Mouse (Mus musculus): ENCODE measurements around the gene Picalm.

The Picalm gene

DNA sequence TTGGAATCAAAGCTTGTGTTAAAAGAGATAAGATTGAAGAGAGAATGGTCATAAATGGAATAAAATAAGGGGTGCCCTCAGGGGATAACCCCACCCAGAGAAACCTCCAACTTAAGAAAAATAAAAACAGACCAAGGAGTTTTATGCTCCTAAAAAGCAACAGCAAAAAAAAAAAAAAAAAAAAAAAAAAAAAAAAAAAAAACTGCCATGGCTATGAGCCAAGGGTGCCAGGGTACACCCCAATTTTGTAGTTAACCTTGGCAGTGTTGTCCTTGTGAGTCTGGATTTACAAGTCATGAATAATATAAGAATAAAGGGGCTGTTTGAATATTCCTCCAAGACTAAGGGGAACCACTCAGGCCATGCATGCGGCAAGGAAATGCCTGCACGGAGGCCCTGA lies 13.9 kb upstream of the Picalm start:
- no peak for DNase-seq (ENCODE audit: low read depth, low spot score)
- H3K36me3 ChIP-seq (ENCODE audit: control insufficient read depth, insufficient read depth, low read length, poor library complexity, severe bottlenecking): no peaks in the 10 kb centered on the region
- no peaks in the 10 kb centered on the region for H3K27me3 ChIP-seq (ENCODE audit: control insufficient read depth, insufficient read depth, low read length, poor library complexity, severe bottlenecking)

DNA sequence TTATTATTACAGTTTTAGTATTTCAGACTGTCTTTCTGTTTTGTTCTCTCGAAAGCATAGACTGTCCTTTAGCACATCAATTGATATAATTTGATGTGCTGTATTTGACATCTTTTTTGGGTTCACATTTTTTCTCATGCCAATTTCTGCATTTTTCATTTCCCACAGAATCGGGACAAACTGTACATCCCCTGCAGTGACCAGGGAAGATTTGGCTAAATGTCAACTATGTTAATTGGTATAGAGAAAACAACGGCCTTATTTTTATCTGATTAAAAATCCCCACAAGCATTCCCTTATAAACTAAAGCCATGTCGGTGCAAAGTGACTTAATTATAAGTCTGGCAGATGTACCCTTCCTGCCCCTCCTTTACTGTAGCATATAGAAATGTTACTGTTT lies 9.9 kb upstream of the Picalm start:
- no peak for DNase-seq (ENCODE audit: low read depth, low spot score)
- no peaks in the 10 kb centered on the region for H3K36me3 ChIP-seq (ENCODE audit: control insufficient read depth, insufficient read depth, low read length, poor library complexity, severe bottlenecking)
- H3K27me3 ChIP-seq (ENCODE audit: control insufficient read depth, insufficient read depth, low read length, poor library complexity, severe bottlenecking): no peaks in the 10 kb centered on the region

DNA sequence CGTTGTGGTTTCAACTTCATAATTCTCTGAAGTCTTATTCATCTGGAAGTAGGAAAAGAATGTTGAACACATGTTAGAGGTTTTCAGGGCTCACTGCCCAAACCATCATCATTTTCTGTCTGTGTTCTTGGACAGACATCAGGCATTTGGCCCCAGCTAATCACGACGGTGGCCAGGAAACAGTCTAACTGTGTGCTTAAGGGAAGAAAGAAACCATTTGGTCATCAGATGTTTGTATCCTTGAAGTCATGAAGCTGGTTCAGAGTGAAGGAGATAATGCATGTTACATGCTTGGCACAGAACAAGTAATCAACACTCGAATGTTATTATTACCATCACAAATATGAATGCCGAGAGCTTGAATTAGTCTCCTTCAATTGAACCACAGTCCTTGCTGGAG lies 5.0 kb upstream of the Picalm start:
- no peak for DNase-seq (ENCODE audit: low read depth, low spot score)
- Histone ChIP-seq H3K36me3 (ENCODE audit: control insufficient read depth, insufficient read depth, low read length, poor library complexity, severe bottlenecking) (no peaks in the 10 kb centered on the region), H3K27me3 (ENCODE audit: control insufficient read depth, insufficient read depth, low read length, poor library complexity, severe bottlenecking) (no peaks in the 10 kb centered on the region)

DNA sequence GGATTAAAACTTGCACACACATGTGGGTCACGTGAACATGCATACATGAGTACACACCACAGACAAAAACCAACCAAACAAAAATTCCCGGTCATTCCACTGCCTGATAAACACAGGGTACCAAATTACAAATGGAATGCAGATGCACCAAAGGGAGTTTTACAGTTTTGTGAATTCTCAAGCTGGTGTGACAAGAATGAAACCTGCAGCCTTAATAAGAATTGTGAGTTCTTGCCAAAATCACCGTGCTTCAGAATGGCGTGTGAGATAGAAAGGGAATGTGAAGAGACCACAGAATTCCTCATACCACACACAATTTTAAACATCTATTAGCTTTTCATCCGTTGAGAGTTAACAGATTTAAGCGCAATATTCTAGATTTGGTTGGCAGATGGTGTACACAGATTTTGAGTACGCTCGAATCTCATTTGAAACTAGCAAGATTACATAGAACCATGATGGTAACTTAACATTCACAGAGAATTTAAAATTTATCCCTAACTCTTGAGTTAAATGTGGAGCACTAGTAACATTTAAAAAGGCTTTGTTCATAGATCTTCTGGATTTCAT lies 1.3 kb upstream of the Picalm start:
- Histone ChIP-seq H3K36me3 (ENCODE audit: control insufficient read depth, insufficient read depth, low read length, poor library complexity, severe bottlenecking) (no peaks in the 10 kb centered on the region), H3K27me3 (ENCODE audit: control insufficient read depth, insufficient read depth, low read length, poor library complexity, severe bottlenecking) (no peaks in the 10 kb centered on the region)
- no peak for DNase-seq (ENCODE audit: low read depth, low spot score)

DNA sequence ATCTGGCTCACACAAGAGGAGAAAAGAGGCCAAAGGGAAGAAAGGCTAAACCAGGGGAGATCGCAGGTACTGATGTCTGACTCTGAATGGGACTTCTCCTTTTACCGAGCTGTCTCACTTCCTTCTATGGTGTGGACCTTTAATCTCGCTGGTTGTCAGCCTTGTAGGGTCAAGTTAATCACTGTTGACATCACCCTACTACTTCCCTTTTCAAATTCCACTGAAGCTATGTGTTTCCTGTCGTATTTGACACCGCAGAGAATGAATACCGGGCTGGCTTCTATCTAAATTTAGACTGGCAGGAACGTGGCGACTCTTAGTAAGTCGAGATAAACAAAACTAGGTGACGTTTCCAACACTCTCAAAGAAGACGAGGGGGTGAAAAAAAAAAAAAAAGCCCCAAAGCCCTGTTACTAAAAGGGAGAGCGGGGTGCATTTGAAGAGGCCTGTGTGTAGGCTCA lies 712 bp upstream of the Picalm start:
- no peaks in the 10 kb centered on the region for H3K27me3 ChIP-seq (ENCODE audit: control insufficient read depth, insufficient read depth, low read length, poor library complexity, severe bottlenecking)
- DNase-seq (ENCODE audit: low read depth, low spot score): peak; percentile 94
- no peaks in the 10 kb centered on the region for H3K36me3 ChIP-seq (ENCODE audit: control insufficient read depth, insufficient read depth, low read length, poor library complexity, severe bottlenecking)

DNA sequence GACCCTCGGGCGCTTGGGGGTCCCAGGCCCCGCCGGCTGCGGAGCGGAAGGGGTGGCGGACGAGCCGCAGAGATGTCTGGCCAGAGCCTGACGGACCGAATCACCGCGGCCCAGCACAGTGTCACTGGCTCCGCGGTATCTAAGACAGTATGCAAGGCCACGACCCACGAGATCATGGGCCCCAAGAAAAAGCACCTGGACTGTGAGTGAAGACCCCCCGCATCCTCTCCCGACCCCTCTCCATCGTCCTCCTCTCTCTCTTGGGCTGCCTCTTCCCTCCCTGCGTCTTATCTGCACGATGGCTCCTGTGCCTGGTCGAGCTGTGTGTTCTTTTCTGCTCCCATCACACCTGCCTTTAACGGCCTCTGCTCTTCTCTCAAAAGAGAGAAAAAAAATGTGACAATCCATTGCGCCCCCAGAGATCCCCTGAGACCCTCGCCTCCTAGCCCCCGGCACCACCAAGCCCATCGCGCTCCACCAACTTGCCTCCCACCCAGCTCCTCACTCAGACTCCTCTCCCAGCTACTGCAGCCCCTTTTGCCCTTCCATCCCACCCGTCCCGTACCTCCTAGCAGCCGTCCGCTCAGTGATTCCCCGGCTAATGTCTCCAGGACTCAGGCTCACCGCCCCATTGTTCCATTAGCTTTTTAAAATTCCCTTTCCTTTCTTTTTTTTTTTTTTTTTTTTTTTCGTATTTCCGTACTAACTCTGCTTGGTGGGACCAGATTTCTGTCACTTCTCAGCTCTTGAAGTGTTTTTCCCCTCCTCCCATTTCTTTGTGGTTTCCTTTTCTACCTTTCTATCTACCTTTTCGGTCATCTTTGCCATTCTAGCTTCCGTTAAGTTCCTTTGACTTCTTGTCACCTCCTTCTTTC lies 725 bp downstream of the Picalm start:
- H3K27me3 ChIP-seq (ENCODE audit: control insufficient read depth, insufficient read depth, low read length, poor library complexity, severe bottlenecking): no peaks in the 10 kb centered on the region
- DNase-seq (ENCODE audit: low read depth, low spot score): peak; percentile 18

DNA sequence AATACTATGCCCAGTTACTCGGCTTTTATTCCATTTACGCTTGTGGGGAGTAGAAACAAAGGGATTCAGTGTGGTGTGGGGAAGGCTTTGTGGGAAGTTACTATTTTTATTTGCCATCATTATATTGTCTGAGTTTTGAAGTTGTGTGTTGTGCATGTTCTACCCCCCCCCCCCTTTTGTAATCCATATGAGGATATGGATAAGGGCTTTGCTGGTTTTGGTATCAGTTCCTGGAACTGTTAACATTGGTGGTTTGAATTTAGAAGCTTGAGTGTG lies 1.3 kb downstream of the Picalm start:
- Histone ChIP-seq H3K36me3 (ENCODE audit: control insufficient read depth, insufficient read depth, low read length, poor library complexity, severe bottlenecking) (no peaks in the 10 kb centered on the region), H3K27me3 (ENCODE audit: control insufficient read depth, insufficient read depth, low read length, poor library complexity, severe bottlenecking) (no peaks in the 10 kb centered on the region)
- DNase-seq (ENCODE audit: low read depth, low spot score): no peak

More for the DNA sequence above, 725 bp downstream of the Picalm start:
- H3K36me3 ChIP-seq (ENCODE audit: control insufficient read depth, insufficient read depth, low read length, poor library complexity, severe bottlenecking): no peaks in the 10 kb centered on the region

DNA sequence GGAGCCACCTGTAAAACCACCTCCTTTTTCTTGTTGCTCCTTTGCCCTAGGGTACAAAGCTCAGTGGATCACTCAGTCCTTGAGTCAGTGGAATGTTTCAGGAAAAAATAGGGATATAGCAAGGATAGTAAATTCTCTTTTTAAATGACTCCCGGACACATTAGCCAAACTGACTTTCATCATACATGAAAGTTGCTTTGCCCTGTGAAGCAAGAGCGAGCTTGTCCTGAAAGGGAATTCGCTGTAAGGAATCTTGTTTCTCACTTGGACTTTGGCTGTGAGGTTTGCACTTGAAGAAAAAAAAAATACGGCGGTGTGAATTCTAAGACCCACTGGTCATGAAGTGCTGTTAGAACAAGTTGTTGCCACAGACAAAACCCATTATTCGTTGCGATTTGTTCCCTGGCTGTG lies 1.8 kb downstream of the Picalm start:
- no peaks in the 10 kb centered on the region for H3K36me3 ChIP-seq (ENCODE audit: control insufficient read depth, insufficient read depth, low read length, poor library complexity, severe bottlenecking)
- no peaks in the 10 kb centered on the region for H3K27me3 ChIP-seq (ENCODE audit: control insufficient read depth, insufficient read depth, low read length, poor library complexity, severe bottlenecking)
- DNase-seq (ENCODE audit: low read depth, low spot score): no peak

DNA sequence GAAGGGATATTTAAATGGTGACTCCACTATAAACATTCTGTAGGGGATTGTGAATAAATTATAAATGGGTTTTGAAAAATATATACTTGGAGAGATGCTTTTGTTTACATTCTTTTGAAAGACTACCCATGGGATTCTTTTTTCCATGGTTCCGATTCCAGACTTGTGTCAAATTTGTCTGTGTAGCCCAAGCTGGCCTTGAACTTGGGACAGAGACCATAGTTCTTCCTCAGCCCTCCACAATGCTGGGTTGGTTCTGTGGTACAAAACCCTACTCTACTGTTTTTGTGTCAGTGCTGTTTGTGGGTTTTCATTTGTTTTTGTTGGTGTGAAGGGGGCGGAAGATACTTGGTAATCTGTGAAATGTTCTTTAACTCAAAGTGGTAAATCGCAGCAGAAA lies 2.3 kb downstream of the Picalm start:
- no peak for DNase-seq (ENCODE audit: low read depth, low spot score)
- Histone ChIP-seq H3K27me3 (ENCODE audit: control insufficient read depth, insufficient read depth, low read length, poor library complexity, severe bottlenecking) (no peaks in the 10 kb centered on the region), H3K36me3 (ENCODE audit: control insufficient read depth, insufficient read depth, low read length, poor library complexity, severe bottlenecking) (no peaks in the 10 kb centered on the region)

DNA sequence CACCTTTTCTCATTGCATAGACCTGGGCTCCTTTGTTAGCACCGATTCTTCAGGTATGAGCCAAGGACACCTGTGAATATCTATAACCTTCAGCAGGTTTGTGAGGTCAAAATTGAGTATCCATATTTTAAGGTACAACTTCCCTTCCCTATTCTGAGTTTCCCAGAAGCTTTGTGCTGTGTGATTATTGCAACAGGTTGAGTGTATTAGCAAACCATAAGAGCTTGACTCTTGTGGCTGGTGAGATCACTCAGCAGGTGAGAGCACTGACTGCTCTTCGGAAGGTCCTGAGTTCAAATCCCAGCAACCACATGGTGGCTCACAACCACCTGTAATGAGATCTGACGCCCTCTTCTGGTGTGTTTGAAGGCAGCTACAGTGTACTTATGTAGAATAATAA lies 6.7 kb downstream of the Picalm start:
- H3K36me3 ChIP-seq (ENCODE audit: control insufficient read depth, insufficient read depth, low read length, poor library complexity, severe bottlenecking): no peaks in the 10 kb centered on the region
- no peak for DNase-seq (ENCODE audit: low read depth, low spot score)
- H3K27me3 ChIP-seq (ENCODE audit: control insufficient read depth, insufficient read depth, low read length, poor library complexity, severe bottlenecking): no peaks in the 10 kb centered on the region

DNA sequence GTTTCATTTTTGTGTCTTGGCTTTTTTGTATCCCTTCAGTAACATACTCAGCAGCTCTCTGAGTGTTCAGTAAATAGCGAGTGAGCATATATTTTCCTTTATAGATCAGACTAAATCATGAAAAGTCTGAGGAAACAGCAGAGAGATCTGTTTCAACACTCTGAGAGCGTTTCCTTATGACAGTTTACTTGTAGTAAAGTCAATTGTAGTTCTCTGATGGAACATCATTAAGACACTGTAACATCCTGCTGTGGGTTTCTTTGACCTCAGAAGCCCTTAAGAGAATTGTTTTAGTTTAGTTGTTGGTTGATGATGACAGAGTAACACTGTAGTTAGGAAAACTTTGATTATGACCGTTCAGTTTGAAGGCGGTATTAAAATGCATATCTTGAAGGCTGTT lies 8.3 kb downstream of the Picalm start:
- Histone ChIP-seq H3K27me3 (ENCODE audit: control insufficient read depth, insufficient read depth, low read length, poor library complexity, severe bottlenecking) (no peaks in the 10 kb centered on the region), H3K36me3 (ENCODE audit: control insufficient read depth, insufficient read depth, low read length, poor library complexity, severe bottlenecking) (no peaks in the 10 kb centered on the region)
- peak; percentile 19 for DNase-seq (ENCODE audit: low read depth, low spot score)

DNA sequence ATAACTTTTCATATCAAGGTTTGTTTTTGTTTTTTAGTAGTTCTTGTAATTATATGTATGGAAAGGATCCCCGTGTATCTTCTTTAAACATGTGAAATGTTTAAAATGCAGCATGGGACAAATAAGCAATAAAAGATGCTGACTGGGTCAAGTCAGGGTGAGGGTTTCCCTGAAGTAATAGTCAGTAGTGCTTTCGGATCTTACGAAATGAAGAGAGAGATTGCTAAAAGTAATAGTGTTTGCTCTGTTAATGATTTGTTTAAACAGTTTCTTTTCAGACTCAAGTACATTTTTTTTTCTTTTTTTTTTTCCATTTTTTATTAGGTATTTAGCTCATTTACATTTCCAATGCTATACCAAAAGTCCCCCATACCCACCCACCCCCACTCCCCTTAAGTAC lies 10.3 kb downstream of the Picalm start:
- H3K36me3 ChIP-seq (ENCODE audit: control insufficient read depth, insufficient read depth, low read length, poor library complexity, severe bottlenecking): no peaks in the 10 kb centered on the region
- no peak for DNase-seq (ENCODE audit: low read depth, low spot score)

DNA sequence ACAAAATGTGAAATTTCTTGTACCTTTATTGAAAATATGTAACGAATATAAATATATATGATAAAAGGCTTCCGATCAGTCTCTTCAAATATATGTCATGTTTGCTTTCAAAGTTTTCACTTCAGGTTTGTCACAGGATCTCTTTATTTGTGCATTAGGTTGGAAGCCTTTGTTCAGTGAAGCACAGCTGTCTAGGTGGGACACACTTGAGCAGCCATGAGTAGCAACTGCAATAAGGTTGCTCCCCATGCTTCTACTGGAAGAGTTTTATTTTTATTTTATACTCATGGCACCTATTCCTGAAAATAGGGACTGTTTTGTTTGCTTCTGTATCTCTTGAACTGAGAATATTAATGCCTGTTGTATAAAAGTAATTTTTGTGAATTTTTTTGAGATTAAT lies 14.3 kb downstream of the Picalm start:
- DNase-seq (ENCODE audit: low read depth, low spot score): peak; percentile 43
- Histone ChIP-seq H3K27me3 (ENCODE audit: control insufficient read depth, insufficient read depth, low read length, poor library complexity, severe bottlenecking) (no peaks in the 10 kb centered on the region), H3K36me3 (ENCODE audit: control insufficient read depth, insufficient read depth, low read length, poor library complexity, severe bottlenecking) (no peaks in the 10 kb centered on the region)

More for the DNA sequence above, 10.3 kb downstream of the Picalm start:
- H3K27me3 ChIP-seq (ENCODE audit: control insufficient read depth, insufficient read depth, low read length, poor library complexity, severe bottlenecking): no peaks in the 10 kb centered on the region

DNA sequence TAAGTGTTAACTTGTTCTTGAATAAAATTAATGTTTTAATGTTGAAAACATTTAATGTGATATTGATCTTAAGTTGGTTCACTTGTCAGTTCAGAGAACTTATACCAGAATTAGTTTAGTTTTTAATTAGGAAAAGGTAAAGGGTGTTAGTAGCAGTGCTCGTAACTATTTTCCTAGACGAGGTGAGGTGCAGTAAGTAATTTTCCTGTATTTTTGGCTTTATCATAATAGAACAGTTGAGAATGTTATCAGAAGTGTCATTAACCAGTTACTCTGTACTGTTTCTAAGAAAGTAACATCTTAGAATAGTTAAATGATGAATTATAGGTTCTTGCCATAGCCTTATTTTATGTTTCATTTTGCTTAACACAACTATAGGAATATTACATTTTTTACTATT lies 15.0 kb downstream of the Picalm start:
- H3K27me3 ChIP-seq (ENCODE audit: control insufficient read depth, insufficient read depth, low read length, poor library complexity, severe bottlenecking): no peaks in the 10 kb centered on the region
- no peaks in the 10 kb centered on the region for H3K36me3 ChIP-seq (ENCODE audit: control insufficient read depth, insufficient read depth, low read length, poor library complexity, severe bottlenecking)
- no peak for DNase-seq (ENCODE audit: low read depth, low spot score)

DNA sequence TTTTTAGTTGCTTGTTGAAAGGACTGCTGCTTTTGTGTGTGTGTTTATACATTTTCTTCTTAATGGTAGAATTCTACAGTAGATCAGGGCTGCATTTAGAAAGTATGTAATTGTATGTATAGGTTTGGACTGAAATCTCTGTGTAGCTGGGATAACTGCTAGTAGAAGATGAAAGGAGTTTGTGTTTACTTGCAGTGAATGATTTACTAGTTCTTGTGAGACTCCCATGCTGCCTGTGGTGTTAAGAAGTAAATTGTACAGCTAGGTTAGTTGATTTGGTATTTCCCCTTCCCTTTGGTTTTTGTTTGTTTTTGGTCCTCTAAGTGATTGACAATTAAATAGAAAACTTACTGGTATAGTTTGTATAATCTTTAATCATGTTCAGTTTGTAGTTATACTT lies 15.4 kb downstream of the Picalm start:
- Histone ChIP-seq H3K27me3 (ENCODE audit: control insufficient read depth, insufficient read depth, low read length, poor library complexity, severe bottlenecking) (no peaks in the 10 kb centered on the region), H3K36me3 (ENCODE audit: control insufficient read depth, insufficient read depth, low read length, poor library complexity, severe bottlenecking) (no peaks in the 10 kb centered on the region)
- no peak for DNase-seq (ENCODE audit: low read depth, low spot score)

DNA sequence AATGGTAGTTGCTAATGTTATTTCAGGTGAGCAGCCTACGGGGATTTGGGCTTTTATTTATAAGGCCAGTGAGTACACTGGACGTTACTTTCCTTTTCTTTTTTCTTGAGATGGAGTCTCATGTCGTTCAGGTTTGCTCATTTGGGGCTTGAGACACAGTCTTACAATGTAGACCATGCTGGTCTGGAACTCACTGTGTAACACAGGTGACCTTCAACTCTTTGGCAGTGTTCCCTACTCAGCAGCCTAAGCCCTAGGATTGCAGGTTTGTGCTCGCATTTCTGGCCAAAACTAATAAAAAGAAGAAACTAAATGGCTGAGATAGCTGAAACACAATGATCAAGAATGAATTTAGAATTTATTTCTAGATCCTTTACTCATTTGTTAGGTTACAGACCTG lies 15.9 kb downstream of the Picalm start:
- H3K27me3 ChIP-seq (ENCODE audit: control insufficient read depth, insufficient read depth, low read length, poor library complexity, severe bottlenecking): no peaks in the 10 kb centered on the region
- no peaks in the 10 kb centered on the region for H3K36me3 ChIP-seq (ENCODE audit: control insufficient read depth, insufficient read depth, low read length, poor library complexity, severe bottlenecking)
- no peak for DNase-seq (ENCODE audit: low read depth, low spot score)

Measured in splenic B cell, adult 2 months (primary cell).